Mouse (Mus musculus): ENCODE data around the gene Fbxo31. TPM values are rescaled to one million over a fixed set of nuclear protein-coding genes. Genes with fewer than 3 reads are reported as not detected.

Fbxo31 gene
- polyA plus RNA-seq, 1 experiment, result 11.1 TPM

- 90% methylated on average over 12 of the region's 12 CpGs for WGBS
- no peak for DNase-seq (ENCODE audit: low read depth, low spot score)
Measured at GRCm38 (mm10) chr8:121559801-121560200, 18.8 kb downstream of the Fbxo31 start.

GRCm38 (mm10) chr8:121558538-121558937, 20.1 kb downstream of the Fbxo31 start:
- DNase-seq (ENCODE audit: low read depth, low spot score), result no peak
- 89% methylated on average over 16 of the region's 16 CpGs for WGBS

- no peak for DNase-seq (ENCODE audit: low read depth, low spot score)
- 85% methylated on average over 11 of the region's 11 CpGs for WGBS
Measured at GRCm38 (mm10) chr8:121557746-121558145, 20.9 kb downstream of the Fbxo31 start.

- DNase-seq (ENCODE audit: low read depth, low spot score), result no peak
- WGBS, result 95% methylated on average over 32 of the region's 32 CpGs
Measured at GRCm38 (mm10) chr8:121553831-121554475, 24.7 kb downstream of the Fbxo31 start.

GRCm38 (mm10) chr8:121552506-121552905, 26.1 kb downstream of the Fbxo31 start:
- 70% methylated on average over 9 of the region's 9 CpGs for WGBS
- no peak for DNase-seq (ENCODE audit: low read depth, low spot score)

GRCm38 (mm10) chr8:121551065-121551985, 27.3 kb downstream of the Fbxo31 start:
- no peak for DNase-seq (ENCODE audit: low read depth, low spot score)
- WGBS, result 72% methylated on average over 24 of the region's 24 CpGs

- WGBS, result 87% methylated on average over 6 of the region's 6 CpGs
- DNase-seq (ENCODE audit: low read depth, low spot score), result no peak
Measured at GRCm38 (mm10) chr8:121550056-121550455, 28.6 kb downstream of the Fbxo31 start.

GRCm38 (mm10) chr8:121547132-121547531, 31.5 kb downstream of the Fbxo31 start:
- DNase-seq (ENCODE audit: low read depth, low spot score), result peak; percentile 33
- WGBS, result 6% methylated on average over 7 of the region's 7 CpGs

- WGBS, result 63% methylated on average over 11 of the region's 11 CpGs
- no peak for DNase-seq (ENCODE audit: low read depth, low spot score)
Measured at GRCm38 (mm10) chr8:121544936-121545335, 33.7 kb downstream of the Fbxo31 start.

GRCm38 (mm10) chr8:121544276-121544785, 34.3 kb downstream of the Fbxo31 start, which contains the start of gene 1700018B08Rik:
Gene 1700018B08Rik (minus strand): TSS chr8:121544320.
- WGBS, result 83% methylated on average over 12 of the region's 12 CpGs
- DNase-seq (ENCODE audit: low read depth, low spot score), result no peak

- WGBS, result 58% methylated on average over 13 of the region's 13 CpGs
Measured at GRCm38 (mm10) chr8:121542901-121543300, 35.7 kb downstream of the Fbxo31 start.

GRCm38 (mm10) chr8:121541862-121542261, 36.7 kb downstream of the Fbxo31 start:
- no peak for DNase-seq (ENCODE audit: low read depth, low spot score)
- WGBS, result 76% methylated on average over 19 of the region's 19 CpGs

More at GRCm38 (mm10) chr8:121542901-121543300, 35.7 kb downstream of the Fbxo31 start:
- no peak for DNase-seq (ENCODE audit: low read depth, low spot score)

- no peak for DNase-seq (ENCODE audit: low read depth, low spot score)
- 45% methylated on average over 5 of the region's 5 CpGs for WGBS
Measured at GRCm38 (mm10) chr8:121532381-121532780, 46.2 kb downstream of the Fbxo31 start.

GRCm38 (mm10) chr8:121530639-121531038, 48.0 kb downstream of the Fbxo31 start:
- no peak for DNase-seq (ENCODE audit: low read depth, low spot score)
- WGBS, result 55% methylated on average over 10 of the region's 10 CpGs

- WGBS, result 82% methylated on average over 15 of the region's 15 CpGs
- DNase-seq (ENCODE audit: low read depth, low spot score), result no peak
Measured at GRCm38 (mm10) chr8:121528790-121529189, 49.8 kb downstream of the Fbxo31 start.

- 75% methylated on average over 9 of the region's 9 CpGs for WGBS
- no peak for DNase-seq (ENCODE audit: low read depth, low spot score)
Measured at GRCm38 (mm10) chr8:121527751-121528150, 50.9 kb downstream of the Fbxo31 start.

GRCm38 (mm10) chr8:121526811-121527550, 51.6 kb downstream of the Fbxo31 start:
- WGBS, result 61% methylated on average over 6 of the region's 6 CpGs
- no peak for DNase-seq (ENCODE audit: low read depth, low spot score)

GRCm38 (mm10) chr8:121525111-121525818, 53.3 kb downstream of the Fbxo31 start:
- 63% methylated on average over 18 of the region's 18 CpGs for WGBS
- DNase-seq (ENCODE audit: low read depth, low spot score), result no peak

GRCm38 (mm10) chr8:121513429-121513828, 65.2 kb downstream of the Fbxo31 start:
- 8% methylated on average over 12 of the region's 12 CpGs for WGBS

More at GRCm38 (mm10) chr8:121513429-121513828, 65.2 kb downstream of the Fbxo31 start:
- peak; percentile 50 for DNase-seq (ENCODE audit: low read depth, low spot score)
